Mouse (Mus musculus): ENCODE measurements at regions not wholly inside any gene's neighbourhood (a gene's known extent, or its start where the extent isn't known, plus 50 kb on each side); places are given as distances from the start of the nearest gene placed in this dataset.

DNA sequence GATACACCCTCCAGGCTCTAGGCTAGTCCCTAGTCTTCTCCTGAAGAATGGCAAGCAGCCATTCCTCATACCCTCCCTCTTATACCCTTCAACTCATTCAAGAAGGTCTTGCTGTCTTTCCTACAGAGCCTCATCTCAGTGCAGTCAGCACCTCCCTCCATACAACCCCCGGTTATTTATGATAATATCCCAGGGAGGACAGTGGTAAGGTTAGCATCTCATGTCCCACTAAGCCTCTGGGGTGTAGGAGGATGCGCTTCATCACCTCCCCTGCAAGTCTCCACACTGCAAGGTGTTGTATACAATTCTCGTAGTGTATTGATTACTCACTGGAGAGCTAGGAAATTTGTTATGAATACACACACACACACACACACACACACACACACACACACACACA is 80.2 kb upstream of the Shisa6 start:
- DNase-seq (ENCODE audit: low spot score), result no peak

DNA sequence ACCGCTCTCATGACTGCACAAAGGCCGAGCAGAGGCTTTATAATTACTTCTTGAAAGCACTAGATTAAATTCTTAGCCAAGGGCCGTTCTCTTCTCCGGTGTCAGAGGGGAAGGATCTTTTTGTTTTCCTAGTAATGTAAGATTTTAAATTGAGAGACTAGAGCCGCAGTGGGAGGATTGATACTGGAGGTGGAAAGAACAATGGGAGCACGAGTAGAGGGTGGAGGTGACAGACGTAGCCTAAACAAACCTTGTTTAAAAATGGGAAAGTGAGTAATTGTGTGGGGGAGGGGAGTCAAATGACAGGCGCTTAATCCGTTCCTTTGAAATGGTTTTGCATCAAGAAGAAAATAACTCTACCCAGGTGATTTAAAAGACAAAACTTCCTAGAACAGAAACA is 80.9 kb upstream of the Shisa6 start:
- DNase-seq (ENCODE audit: low spot score), result no peak

DNA sequence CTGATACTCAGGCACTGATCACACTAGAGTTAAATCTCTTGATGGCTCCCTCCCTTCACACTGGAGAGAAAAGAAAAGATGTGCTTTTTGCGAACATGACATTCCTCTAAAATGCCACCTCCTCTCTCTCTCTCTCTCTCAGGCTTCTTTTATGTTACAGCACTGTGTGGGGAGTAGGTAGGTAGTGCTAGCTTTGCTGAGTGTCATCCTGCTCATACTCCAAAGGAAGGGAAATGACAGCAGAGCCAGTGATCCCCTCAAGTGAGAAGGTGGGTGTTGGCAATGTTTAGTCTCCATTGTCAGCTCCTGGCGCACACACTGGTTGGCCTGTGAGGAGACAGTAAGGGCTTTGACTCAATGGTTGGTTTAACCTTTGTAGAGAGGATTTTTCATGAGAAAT is 84.0 kb upstream of the Shisa6 start:
- no peak for DNase-seq (ENCODE audit: low spot score)

DNA sequence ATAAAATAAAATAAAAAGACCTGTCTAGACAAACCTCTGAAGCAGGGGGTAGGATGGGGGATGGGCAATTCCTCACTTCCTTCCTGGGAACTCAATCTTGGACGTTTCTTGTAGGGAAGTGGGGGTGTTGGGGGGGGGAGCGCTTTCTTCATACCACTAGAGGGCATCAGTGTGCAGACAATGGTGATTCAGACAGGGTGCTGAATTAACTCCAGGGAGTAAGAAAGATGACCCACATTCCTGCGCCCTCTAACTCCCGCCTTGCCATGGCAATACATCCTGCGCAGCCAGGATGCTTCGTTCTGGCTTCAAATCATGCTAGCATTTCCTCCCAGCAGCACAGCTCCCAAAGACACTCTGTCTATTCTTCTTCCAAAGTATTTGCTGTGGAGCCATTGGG is 87.4 kb upstream of the Shisa6 start:
- DNase-seq (ENCODE audit: low spot score), result peak; percentile 1

DNA sequence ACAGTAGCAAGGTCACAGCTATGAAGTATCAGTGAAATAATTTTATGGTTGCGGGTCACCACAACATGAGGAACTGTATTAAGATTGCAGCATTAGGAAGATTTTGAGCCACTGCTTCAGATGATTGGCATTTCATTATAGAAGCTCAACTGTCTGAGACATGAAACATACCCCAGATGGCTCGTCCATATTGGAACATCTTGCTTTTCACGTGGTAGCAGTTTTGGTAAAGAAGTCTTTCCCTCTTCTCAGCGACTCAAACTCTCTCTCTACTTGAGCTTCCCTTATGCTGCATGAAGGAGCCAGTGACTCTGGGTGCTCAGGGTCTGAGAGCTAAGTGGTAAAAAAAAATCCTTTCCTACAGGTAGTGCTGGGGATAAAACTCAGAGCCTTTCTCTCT is 99.7 kb upstream of the Shisa6 start:
- DNase-seq (ENCODE audit: low spot score), result no peak

DNA sequence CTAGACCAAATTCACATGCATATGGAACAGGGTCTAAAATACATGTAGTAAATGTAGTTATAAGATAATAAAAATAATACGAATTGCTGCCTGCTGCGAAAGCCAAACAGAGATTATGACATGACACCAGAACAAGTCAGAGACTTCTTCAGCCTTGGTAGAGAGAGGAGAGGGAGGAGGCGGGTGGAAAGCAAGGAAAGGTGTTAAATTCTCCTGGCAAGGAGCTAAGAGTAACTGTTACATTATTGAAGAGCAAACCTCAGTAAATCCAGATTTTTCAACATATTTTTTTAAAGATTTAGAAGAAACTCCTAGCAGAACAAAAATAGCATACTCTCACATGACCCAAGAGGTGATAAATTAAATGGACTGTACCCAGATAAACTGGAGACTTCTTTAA is 131.0 kb upstream of the Shisa6 start:
- DNase-seq (ENCODE audit: low spot score), result no peak

DNA sequence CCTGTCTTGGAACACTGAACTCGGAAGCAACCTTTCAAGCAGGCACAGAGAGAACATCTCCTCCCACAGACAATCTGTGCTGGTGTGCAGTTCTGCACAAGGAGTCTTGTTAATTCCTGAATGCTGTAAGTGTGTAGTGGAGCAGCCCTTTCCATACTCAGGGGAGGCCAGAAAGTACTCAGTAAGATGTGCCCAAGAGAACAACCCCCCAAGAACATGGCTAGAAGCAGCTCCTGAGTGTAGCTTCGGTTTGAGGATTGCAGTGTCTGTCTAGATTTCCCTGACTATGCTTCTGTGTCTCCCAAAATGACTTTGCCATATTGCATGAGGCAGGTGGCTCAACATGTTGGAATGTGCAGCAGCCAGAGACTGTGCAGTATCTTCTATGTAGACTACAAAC is 148.8 kb upstream of the Shisa6 start:
- DNase-seq (ENCODE audit: low spot score), result no peak

DNA sequence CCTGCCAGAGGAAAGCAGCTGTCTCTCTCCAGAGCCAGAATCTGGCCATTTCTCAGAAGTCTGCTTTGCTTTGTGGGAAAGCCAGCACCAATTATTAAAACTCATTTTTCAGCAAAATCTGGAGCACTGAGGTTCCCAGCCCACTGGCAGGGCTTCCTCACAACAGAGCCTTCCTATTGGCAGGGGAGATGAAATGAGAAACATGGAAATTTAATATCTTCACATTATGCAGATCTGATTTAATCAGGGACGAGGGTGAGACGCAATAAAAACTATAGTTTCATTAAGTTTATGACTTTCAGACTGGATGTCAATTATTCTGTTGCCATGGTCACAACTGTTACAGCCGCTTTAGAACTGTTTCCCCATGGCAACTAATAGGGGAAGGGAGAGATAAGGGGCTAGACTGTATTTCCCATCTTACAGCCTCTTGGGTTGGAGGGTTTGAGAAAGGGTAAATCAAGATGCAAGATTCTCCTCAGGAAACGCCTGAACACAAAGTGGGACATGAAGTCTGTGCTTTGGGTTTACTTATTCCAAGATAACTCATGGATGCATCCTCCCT is 154.4 kb upstream of the Shisa6 start:
- no peak for DNase-seq (ENCODE audit: low spot score)

DNA sequence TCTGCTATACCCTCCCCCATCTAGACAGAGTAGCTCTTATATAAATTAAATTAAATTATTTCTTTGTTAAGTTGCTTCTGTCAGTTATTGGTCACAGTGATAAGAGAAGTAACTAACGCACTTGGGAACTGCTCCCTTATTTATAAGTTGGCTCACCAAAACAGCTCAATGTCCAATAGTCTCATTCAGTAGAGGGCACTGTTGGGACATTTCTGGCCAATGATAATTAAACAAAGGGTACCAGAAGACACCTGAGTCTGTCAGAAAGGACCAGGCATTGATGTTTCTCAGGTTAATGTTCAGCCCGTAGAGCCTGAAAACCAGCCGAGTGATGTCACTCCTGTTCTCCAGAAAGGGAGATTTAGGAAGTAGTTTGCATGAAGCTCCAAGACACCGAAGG is 156.1 kb upstream of the Shisa6 start:
- DNase-seq (ENCODE audit: low spot score), result no peak

DNA sequence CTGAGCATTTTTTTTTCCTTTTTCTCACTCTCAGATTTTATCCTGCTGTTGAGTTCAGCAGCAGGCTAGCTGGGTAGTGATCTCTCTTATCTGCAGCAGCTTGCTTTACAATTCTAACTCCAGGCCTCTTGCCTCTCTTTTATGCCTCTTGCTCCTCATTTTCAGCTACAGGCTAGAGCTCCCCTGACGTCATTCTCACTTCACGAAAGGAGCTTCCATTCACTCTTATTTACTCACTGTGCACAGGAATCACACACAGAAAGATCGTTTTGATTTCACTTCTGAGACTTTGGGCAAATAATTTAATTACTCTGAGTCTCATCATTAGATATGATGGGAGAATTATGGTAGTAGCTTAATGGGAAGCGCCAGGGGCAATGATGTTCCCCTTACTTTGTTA is 158.4 kb upstream of the Shisa6 start:
- DNase-seq (ENCODE audit: low spot score), result no peak

DNA sequence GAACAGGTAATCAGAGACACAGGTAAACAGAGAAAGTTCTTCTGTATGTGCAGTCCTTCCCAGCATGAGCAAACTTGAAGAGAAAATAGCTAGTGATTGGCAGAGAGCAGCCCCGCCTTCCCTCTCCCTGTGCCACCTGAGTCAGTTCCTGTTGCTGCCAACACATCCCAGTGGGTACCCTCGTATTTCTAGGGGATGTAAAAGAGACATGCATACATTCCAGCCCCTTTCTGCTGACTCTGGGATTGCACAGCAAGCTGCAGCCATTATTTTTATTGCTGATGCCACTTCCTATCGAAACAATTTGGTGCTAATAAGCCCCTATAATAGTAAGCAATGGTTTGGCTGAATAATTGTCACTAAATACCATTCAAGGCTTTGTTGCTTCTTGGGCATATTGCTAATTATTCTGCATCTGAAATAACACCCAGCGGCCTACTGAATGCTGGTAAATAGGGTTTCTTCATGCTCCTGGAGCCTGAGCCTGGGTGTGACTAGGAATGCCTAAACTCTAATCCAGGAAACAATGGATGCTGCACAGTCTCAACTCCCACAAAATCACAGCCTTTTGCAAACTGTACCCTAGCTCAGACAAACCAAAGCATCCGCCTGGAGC is 169.0 kb upstream of the Shisa6 start:
- no peak for DNase-seq (ENCODE audit: low spot score)

DNA sequence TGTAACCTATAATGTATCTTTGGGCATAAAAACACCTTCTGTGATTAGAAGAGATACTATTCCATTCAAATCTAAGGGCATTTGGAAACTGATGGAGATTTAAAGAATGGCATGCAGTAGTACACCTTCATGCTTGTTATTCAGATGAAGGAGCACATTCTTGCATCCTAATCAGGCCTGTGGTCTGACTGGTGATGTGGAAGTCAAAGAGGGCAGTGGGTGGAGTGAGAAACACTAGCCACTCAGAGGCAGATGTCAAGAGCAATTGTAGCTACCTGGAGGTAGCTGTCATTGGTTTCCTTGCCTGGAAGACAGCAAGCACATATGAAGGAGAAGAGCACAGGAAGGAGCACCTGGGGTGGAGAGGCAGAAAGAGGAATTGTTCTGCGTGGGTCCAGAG is 171.0 kb upstream of the Shisa6 start:
- DNase-seq (ENCODE audit: low spot score), result no peak

DNA sequence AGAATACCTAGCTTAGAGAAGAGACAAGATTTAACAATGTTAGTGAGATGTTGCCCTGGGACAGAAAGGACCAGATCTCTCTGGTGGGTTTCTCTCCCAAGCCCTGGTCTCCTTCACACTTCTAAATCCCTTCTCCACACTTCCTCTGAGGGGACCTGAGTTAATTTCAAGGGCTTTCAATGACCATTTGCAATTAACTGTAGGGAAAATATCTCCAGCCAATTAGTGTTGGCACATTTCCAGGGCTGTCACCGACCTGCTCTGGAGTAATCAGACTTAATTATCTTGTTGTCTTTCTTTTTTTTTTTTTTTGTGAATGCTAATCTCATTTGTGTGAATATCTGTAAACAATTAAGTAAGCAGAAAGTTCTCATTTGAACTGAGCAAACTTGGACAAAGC is 166.3 kb upstream of the Pirt start:
- DNase-seq (ENCODE audit: low spot score), result no peak

DNA sequence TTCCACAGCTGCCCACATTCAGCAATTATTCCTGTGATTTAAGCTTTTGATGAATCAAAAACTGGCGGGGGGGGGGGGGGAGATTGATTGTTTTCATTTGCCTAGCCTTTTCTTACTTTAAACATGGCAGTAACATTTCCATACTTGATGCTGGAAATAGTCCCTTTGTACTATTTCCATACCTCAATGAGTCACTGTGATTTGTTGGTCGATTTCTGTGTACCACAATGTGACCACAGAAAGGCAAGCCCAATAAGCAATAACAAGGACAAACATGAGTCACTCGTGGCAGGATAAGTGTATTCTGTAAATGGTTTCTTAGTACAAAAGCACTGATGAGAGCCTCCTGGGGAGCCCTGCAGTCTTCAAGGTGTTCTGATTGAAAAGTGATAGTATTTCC is 121.8 kb upstream of the Pirt start:
- no peak for DNase-seq (ENCODE audit: low spot score)

DNA sequence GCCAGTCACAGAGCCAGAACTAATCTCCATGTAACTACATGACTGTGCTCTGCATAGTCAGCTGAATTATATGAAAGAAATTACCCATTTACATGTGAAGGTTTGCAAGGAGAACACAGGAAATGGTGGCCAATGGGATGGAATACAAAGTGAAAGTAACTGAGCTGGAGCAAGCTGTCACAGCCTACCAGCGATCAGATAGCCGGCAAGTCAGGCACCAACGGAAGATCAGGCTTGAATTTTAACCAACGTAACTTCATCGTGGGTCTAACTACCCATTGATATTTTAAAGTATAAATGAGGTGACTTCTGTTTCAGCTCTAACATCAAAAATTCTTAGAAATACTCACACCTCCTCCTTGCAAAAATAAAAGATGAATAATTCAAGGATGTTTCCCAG is 104.9 kb upstream of the Pirt start:
- no peak for DNase-seq (ENCODE audit: low spot score)

DNA sequence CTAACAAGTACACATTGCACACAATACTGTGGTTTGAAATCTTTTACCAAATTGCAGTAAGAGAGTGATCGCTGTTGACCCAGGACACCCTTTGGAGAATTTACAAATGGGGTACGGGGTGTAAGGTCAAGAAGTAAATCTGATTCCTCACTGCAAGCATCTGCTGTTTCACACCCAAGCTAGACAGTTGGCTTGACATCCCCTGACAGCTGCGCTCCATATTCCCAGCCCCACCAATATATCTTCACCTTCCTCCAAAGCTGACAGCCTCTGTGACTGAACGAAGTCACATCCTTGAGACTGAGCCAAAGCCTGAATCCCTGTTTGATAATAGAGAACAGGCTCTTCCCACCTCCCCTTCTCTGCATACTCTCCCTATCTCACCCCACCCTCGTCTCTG is 98.5 kb upstream of the Pirt start:
- no peak for DNase-seq (ENCODE audit: low spot score)

DNA sequence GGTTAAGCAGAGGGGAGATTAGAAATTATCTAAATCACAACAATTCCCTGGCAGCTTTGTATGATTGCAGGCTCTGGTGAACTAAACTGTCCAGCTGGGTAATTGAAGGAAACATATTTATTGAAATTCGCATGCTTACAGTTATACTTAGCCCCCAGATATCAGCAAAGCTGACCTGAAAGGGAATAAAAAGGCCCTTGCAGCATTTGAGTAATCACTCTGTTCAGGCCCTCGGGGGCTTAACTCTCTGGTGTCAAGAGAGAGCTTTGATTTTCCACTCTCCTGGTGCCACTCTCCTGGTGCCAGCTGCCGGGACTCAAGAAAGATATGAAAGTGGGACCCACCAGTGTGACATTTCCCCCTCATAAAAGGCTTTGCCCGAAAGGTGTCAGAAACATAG is 98.0 kb upstream of the Pirt start:
- no peak for DNase-seq (ENCODE audit: low spot score)

DNA sequence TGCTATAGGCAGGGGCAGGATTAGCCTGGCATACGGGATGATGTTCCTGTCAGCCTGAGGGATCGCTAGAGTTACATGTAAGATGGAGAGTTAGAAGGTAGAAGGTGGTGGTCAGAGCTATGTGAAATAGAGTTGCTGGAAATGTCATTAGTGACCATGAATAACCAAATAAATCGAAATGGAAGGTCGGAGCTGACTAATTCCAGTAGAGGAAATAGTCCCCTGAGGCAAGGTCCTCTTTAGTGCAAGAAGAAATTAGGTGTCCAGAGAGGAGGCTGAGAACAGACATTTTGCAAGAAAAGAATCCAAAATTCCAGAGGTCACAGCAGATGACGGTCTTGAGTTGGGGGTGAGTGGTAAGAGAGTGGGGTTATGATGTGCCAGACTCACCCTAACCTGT is 75.9 kb upstream of the Pirt start:
- DNase-seq (ENCODE audit: low spot score), result no peak

DNA sequence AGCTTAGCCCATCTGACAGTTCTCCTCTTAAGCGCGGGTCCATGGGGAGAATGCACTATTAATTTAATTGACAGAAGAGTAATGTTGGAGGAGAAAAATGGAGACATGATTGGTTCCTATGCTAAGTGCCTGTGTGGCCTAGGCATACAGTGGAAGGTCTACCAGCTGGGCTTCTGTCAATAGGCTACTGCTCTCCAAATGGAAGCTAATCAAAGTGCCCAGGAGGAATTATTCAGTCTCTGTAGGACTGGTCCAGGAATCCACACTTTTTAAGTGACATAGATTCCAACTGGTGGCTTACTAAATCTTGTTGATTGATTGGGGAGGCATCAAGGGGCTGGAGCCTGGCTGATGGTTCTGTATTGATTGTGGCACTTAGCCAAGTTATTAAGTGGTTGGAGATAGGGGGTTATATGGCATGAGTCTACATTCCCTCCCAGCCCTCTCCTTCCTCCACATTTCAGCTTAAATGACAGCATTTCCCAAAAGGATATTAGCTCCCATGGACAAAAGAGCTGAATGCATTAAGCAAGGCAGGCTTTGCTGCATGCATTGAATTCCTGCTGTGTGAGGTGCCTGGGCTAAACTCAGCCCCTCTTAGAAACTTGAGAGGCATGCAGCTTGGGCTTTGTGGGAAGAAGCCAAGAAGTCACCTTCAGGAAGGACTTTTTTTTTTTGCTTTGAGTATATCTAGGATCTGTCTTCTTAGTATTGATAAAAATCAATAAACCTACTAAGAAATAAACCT is 75.0 kb upstream of the Pirt start:
- DNase-seq (ENCODE audit: low spot score), result no peak

DNA sequence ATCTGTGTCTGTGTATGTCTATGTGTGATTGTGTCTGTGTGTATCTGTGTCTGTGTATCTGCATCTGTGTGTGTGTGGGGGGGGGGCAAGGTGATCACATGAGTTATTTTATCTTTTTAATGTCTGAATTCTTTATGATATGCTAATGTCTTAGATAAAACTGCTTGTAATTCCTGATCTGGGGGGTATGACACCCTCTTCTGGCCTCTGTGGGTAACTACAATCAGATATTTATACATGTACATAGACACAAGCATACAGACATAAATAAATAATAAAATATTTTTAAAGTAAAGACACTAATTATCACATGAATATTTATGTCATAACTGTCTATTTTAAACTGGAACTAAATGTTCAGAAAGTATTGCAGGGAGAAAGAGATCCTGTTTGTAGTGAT is 66.5 kb upstream of the Pirt start:
- no peak for DNase-seq (ENCODE audit: low spot score)

DNA sequence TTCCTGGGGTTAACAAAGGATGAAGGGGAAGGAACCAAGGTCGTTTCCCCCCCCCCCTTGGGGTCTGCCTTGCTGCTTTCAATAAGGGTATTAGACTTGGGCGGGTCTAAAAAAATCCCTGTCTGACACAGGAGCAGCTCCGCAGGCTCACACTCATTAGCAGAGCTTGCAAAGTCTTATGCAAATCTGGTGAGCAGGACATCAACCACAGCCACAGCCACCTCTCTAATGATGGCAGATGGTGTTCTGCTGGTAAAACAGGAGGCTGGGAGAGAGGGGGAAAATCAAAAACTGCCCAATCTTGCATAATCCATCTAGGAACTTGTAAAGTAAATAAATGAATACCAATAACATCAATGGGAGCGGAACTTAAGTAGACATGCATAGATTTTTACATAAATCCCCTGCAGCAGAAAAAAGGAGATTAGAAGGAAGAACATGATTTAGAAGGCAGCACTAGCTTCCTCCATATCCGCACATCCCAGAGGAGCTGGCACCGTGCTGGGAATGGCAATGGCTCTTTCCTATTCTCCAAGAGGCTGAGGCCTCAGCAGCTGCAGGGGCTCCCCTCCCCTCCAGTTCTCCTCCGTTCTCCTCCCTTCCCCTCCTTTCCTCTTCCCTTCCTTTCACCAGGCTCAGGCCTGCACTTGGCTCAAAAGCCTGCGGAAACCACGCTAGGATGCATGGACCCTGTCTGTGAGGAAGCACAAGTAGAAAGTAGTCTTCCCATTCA is 65.6 kb upstream of the Pirt start:
- no peak for DNase-seq (ENCODE audit: low spot score)
